Mouse (Mus musculus) spleen, adult 18-20 months (tissue): ENCODE data around the gene Uck1.
A peak's percentile ranks its signal among the peaks of the same experiment; 100 is the strongest.
"Not testable (repeated sequence)": the region's sequence is repeated elsewhere in the genome, so short reads cannot be mapped to it uniquely, and the experiment has no call there.

ENCODE experiments used
- DNase-seq, 2 experiments: peaks; one replicate each; pipeline ENCODE4 v3.0.0; 2022; ENCODE audit warnings: mixed read lengths in 2 of 2

The Uck1 gene

DNA sequence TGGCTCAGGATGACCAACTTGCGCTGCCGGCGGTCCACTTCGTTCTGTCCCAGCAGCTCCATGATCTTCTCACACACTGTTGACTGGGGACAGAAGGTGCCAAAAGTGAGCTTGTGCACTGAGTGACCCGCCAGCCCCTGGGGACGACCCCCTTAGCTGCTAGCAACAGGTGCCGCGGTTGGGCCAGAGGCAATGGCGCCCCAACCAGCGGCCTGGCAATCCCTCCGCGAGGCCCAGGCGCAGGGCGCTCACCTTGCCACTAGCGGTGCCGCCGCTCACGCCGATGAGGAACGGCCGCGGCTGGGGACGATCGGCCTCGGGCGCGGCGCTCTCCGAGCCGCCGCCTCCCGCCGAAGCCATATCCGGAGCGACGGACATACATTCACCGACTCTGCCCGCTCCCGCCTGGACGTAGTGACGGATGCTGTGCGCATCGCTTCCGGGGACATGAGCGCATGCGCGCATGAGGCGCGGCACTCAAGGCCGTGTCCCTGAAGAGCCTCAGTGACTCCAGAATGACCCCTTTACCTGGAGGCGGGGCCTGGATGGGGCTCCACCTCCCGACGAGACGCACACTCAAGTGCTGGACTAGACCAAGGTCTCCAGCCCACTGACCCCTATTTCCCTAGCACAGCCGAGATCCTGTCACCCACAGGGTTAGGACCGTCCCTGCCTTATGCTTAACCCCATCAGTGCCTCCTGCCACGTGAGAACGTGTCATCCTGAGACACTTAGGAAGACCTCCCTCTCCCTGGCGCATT lies at the start of gene Uck1:
Gene Uck1, minus strand, starts transcription at position 503 of the 761 bp plus-strand sequence.
- DNase-seq, result peak; percentile 85 to 87

DNA sequence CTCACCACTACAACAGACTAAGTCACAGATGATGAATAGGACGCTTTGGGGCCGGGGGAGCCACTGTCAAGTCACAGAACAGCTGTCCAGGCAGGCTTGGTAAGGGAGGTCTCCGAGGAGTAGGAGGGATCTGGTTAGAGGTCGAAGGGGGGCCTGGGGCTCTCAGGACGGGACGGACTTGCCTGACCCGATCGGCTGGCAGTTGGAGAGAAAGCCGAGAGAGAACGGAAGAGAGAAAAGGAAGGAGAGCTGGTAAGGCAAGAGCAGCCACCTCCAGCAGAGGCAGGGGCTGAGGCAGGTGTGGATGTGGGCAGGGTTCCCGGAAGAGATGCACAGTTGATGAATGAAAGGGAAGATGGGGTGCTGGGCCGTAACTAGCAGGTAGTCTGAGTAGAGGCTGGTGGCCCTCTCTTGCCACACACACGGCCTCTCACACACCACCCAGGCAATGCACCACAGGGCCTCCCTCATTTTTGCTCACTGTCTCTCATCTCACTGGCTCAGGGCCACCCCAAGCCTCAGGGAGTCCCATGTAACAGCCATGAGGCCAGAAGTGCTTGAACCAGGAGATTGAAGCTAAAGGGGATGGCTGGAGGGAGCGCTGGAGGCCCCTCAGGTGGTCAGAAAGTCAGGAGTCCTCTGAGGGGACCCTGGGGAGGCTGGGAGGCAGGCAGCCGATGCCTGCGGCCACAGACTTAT lies 49.1 kb upstream of the Uck1 start:
- no peak for DNase-seq

DNA sequence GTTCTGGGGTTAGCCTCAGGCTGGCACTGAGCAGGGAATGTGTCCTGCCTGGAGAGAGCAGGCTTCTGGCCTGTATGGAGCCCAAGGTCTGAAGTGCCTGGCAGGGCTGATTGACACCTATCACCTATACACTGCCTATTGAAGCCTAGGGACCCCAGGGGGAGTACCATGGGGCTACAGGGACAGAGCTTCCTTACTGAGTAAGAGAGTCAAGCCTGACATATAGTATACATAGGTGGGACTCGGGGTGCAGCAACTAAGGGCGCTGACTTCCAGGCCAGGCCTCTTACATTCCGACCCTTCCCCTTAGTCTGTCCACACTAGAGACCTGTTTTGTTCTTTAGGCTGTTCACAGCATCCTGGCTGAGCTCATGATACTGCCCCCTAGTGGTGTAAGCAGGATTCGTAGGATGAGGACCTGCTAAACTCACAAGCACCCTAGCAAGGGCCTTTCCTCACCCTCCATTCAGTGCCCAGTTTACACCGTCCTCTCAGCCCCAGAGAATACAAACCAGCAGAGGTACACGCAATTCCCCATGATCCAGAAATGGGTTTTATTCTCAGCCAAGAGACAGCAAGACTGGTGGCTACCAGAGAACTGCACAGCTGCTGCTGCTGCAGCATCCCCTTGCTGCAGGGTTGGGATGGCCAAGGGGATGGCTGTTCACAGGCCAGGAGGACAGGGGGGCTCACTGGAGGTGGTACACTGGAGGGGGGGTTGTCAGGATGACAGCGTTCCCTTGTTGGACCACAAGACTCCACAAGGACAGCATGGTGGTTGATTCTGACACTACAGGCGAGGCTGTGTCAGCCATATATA lies 48.2 kb upstream of the Uck1 start:
- peak in 1 of 2 experiments; percentile 46 for DNase-seq

DNA sequence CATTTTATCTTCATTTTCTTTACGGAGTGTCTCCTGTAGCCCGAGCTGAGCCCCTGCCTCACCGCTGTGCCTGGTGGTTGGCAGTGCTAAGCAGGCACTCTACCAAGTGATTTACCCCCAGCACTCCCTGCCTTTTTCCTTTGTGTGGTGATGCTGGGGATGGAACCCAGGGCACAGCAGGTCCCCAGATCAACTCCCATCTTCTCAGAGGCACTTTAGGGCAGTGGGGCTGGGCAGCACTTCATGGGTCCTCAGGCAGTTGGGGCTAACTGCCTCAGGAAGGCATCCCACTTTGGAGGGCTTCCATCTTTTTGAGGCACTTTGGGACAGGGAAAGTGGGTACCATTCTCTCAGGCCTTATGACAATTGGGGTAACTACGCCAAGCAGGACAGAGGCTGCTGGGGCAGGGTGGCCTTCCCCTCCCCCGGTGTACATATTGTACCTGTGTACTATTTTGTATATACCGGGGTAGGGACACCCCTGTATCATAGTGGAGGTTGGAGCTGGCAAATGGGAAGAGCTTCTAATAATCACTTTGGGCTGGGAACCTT lies 47.4 kb upstream of the Uck1 start:
- DNase-seq, result no peak

DNA sequence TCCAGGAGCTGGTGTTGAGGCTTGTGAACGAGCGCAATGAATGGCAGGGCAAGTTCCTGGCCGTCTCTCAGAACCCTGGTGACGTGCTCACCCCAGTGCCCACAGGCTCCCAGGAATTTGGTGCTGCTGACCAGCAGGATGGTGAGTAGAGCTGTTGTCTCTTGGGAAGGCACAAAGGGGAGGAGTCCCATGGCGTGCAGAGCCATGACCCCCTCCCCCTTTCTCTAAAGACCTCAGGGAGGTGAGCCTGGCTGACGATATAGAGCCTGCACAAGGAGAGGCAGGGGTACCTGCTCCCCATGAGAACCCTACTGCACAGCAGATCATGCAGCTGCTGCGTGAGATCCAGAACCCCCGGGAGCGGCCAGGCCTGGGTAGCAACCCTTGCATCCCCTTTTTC lies 46.2 kb upstream of the Uck1 start:
- no peak for DNase-seq

DNA sequence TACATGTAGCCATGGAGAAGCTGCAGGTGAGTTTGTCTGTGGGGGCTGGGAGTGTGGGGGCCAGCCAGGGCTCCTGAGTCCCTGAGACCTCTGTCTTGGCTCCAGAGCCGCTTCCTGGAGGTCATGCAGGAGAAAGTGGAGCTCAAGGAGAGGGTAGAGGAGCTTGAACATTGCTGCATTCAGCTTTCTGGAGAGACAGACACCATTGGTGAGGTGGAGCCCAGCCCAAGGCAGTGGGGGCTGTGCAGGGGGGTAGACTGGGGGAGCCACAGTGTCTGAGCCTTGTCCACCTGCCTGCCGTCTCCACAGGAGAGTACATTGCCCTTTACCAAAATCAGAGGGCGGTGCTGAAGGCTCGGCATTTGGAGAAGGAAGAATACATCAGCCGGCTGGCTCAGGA lies 45.7 kb upstream of the Uck1 start:
- no peak for DNase-seq

DNA sequence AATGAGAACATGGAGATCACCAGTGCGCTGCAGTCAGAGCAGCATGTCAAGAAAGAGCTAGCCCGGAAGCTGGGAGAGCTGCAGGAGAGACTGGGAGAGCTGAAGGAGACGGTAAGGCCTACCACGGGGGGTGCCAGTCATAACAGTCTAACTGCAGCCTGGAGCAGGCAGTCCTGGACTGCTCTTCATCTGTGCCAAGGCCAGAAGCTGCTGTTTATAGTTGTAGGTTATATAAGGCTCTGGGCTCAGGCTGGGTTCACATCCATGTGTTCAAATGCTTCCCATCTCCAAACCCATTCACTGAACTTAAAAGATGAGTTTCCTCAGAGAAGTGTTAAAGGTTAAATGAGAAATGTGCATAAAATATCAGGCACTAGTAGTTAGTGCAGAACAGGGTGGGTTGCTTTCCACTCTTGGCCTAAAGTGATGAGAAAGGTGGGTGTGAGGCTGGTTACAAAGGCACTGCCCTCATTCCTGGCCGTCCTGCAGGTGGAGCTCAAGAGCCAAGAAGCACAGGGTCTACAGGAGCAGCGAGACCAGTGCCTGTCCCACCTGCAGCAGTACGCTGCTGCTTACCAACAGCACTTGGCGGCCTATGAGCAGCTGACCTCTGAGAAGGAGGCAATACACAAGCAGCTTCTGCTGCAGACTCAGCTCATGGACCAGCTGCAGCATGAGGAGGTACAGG lies 44.3 kb upstream of the Uck1 start:
- peak in 1 of 2 experiments; percentile 50 for DNase-seq

DNA sequence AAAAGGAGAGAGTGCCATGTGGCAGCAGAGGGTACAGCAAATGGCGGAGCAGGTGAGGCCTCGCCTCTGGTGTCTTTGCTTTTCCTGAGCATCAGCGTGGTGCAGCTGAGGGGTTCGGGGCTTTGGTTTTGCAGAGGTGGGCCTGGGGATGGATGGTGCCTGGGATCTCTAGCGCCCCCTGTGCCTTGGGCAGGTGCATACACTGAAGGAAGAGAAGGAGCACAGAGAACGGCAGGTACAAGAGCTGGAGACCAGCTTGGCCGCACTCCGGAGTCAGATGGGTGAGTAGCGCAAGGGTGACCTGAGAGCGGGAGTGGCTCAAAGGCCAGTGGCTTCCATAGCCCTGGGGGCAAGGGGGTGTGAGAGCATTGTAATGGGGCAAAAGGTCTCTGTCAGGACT lies 43.0 kb upstream of the Uck1 start:
- no peak for DNase-seq

DNA sequence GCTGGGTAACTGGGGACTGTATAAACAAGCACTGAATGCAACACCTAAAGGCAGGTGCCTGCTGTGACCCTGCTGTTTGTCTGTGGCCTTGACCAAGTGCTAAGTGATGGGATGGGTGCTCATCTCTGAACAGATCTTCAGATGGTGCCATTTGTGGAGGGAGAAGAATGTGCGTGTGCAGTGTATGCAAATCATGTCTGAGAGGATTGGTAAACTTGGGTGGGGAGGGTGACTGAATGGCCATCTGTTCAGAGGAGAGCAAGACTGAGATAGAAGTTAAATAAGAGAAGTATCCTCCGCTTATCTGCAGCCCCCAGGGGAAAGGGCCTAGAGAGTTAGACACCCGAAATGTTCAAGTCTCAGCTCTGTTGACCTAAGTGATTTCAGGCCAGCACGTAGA lies 39.5 kb upstream of the Uck1 start:
- DNase-seq, result no peak

DNA sequence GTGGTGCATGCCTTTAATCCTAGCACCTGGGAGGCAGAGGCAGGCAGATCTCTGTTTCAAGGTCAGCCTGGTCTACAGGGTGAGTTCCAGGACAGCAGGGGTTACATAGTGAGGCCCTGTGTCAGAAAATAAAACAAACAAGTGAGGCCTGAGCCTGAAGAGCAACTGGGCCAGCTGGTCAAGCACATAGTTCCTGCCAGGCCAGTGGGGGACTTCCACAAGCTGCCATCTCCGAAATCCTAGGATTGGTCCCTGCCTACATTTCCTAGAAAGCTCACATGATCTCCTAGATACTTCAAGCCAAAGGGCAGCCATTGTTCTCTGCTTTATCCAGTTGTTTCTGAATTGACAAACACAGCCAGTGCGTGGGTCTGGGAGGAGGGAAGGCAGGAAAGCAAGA lies 35.9 kb upstream of the Uck1 start:
- DNase-seq, result not testable (repeated sequence)

DNA sequence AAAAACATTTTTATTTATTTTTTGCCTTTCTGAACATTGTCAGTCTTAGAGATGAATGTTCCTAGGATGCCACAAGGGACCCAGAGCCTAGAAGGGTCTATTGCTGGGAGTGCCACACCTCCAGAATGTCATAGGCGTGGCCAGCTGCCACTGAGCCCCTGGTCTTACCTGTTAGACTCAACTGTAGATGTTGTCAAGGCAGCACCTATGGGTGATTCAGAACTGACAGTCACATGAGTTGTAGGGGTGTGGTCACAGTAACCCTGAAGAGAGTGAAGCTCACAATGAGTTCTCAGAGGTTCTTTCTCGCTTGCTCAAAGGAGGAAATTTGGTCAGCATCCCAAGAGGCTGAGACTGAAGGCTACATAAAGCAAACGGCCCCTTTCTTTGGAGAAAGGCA lies 35.3 kb upstream of the Uck1 start:
- no peak for DNase-seq

DNA sequence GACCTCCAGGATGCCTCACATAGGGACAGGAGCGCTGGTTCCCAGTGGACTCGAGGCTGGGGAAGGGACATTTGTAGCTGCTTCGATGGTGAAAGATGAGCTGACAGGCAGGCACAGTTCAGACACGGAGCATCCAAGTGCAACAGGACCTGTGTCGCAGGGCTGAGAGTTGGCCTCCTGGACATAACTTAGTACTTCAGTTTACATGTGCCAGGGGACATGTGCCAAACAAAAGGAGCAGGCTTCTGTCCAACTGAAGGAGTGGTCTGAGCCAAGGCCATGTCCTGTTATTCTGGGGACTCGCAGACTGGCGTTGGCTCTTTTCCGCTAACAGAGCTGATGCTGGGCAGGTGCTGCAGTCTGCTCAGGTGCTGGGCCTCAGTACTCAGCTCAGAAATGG lies 34.4 kb upstream of the Uck1 start:
- DNase-seq, result no peak

DNA sequence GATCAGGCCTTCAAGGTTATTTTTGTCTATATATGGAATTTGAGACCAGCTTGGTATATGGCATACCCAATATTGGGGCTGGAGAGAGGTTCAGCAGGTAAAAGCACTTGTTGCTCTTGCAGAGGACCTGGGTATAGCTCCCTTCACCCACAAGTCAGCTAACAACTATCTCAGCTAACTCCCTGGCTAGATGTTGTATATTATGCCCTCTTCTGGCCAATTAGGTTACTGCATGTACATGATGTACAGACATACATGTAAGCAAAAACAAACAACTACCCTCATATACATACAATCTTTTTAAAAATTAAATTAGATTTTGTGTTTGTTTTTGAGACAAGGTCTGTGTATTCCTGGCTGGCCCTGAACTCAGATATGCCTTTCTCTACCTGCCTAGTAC lies 29.6 kb upstream of the Uck1 start:
- no peak for DNase-seq

DNA sequence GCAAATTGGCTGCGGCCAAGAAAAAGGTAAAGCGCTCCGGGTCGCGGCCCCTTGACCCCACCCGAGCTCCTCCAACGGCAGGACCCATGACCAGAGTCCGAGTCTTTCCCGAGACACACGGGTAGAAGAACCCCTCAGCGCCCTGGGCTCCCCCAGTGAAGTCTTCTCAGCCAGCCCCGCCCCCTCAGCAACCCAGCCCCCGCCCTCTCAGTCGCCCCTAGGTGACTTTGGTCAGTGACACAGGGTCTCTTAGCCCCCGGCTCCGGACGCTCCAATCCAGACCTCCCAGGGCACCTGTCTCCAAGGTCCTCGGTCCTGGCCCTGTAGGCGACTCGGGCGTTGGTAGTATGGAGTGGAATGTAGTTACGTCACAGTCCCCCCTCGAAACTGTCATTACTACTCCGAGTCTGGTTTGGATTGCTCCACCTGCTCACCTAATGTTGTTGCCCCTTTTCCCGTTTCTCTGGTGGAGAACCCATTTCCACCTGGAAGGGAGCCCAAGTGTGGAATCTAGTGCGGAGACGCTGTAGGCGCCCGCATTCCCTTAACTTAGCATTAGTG lies 28.5 kb upstream of the Uck1 start:
- DNase-seq, result no peak

DNA sequence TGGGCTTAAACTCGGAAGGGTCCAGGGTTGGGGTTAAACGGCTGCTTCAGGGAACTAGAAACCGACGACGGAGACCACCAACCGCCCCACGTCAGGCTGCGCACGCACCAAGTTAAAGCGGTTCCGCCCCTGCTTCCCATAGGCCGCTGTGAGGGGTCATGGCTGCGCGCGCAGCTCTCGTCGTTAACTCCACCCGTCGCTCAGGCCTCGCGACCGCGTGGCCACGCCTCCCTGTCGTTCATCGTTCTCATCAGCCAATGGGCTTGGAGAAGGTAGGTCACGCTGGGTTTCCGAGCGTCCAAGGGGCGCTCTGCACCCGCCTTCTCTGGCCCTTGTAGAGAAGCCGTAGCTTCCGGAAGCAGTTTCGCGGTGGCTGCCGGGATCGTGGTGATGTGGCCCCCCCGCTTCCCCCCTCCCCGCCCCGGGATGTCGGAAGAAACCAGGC lies 28.0 kb upstream of the Uck1 start, which contains the start of gene Swi5:
Gene Swi5, minus strand, starts transcription at position 153 of the 445 bp plus-strand sequence.
- peak; percentile 96 to 98 for DNase-seq

DNA sequence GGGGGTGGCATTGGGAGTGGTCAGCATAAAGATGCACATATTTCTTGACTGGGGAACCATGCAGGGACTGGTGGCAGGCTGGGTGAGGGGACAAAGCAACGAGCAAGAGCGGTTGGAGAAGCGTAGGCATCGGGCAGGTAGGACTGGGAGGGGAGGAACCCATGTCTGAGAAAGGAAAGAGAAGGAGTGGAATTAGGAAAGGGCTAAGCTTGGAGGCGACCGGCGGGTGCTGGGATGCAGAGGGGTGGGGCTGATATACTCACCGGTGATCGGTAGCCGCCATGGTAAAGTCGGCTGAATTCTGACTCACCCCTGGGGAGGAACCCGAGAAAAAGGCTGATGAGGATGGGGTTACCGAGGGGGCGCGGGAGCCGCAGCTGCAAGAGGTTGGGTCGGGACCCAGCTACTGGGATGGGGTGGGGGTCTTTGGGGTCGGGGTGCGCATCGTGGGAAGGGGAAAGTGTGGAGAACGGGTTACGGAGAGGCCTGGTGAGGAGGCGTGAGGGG lies 27.4 kb upstream of the Uck1 start, which contains the start of gene Golga2:
Gene Golga2, plus strand, starts transcription at position 51 of the 507 bp plus-strand sequence.
- DNase-seq, result no peak

DNA sequence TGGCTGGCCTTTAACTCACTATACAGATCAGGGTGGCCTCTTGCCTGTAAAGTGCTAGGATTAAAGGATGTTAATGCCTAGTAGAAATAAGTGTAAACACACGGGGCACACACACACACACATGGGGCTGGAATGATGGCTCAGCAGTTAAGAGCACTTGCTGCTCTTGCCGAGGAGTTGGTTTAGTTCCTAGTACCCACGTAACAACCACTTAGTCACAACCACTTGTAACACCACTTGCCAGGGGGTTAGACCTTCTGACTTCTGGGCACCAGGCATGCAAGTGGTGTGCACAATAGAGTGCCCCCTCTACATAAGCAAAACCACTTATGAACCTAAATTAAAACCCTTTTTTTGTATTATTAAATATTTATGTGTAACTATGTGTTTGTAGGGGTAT lies 24.0 kb upstream of the Uck1 start:
- no peak for DNase-seq

DNA sequence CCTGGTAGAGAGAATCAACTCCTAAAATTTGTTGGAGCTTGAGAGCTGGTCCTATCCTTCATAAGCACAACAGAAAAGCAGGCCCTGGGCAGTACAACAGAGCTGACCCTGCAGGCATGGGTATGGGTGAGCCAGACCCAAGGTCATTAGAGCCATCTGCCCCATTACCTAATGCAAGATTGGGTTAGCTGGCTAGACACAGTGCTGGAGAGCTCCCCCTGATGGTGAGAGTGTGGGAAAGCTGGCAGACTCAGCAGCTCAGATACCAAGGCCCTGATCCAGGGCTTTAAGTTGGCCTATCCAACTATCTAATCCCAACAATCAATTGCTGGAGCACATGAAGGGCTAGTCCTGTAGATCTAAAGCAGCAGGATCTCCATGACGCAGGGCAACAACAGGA lies 22.8 kb upstream of the Uck1 start:
- DNase-seq, result peak in 1 of 2 experiments; percentile 61

DNA sequence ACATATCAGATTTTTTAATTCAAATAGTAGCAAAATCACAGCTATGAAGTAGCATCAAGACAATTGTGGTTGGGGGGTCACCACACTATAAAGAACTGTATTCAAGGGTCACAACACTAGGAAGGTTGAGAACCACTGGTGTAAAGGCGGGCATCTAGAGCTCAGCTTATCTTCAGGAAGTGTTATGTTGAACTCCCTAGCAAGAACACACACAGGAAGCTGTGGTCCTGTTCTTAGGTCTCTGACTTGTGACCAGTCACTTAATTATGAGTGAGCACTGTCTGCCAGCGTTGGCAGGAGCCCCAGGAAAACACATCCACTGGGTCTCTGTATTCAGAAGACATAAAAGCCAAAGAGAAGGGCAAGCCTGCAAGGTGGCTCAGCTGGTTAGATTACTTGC lies 22.3 kb upstream of the Uck1 start:
- DNase-seq, result no peak

DNA sequence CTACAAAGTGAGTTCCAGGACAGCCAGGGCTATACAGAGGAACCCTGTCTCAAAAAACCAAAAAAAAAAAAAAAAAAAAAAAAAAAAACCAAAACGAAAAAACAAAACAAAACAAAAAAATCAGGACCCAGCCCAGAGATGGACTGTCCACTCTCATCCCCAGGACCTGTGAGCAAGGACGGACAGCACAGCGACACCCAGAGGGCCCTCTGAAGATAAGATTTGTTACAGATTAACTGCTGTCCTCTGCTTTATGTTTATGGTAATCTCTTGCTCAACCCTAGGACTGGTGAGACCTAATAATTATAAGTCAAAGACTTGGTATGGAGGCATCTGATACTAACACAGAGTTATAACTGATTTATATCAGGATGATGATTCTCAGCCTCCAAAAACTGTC lies 15.9 kb upstream of the Uck1 start:
- no peak for DNase-seq

DNA sequence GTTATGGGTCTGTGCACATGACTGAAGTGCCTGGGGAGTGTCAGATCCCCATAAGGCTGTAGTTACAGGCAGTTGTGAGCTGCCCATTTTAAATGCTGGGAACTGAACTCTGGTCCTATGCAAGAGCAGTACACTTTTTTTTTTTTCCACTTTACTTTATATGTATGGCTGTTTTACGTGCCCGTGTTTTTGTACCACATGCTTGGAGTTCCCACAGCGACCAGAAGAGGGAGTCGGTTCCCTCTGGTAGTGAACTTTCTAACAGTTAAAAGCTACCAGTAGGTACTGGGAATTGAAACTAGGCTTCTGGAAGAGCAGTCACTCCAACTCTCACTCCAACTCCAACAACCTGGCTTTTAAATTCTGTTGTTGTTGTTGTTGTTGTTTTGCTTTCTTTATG lies 676 bp upstream of the Uck1 start:
- peak; percentile 22 to 69 for DNase-seq
